Mouse (Mus musculus): ENCODE data around the gene Ifna2. TPM values are rescaled to one million over a fixed set of nuclear protein-coding genes. Genes with fewer than 3 reads are reported as not detected.

Ifna2 gene
- not detected in 2 replicates for total RNA-seq (2021)
- long read RNA-seq, result 0 reads

DNA sequence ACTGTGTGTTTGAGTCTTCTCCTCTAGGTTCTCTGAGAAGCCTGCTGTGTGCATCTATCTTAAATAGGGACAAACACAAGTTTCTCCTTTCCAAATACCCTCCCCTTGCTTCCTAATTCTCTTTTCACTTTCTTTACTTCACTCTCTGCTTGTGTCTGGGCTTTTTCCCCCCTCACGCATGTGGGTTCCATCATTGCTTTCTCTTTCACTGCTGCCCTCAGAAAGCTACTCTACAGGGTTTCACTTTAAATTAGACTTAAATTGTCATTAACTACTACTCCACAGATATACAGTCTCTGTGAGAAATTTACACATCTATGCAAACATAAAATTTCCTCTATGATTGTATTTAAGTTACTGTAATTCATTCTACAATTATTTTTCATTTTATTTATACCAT, at the start of gene Ifna2:
Ifna2 (minus strand) TSS at position 101 of the 400 bp plus-strand sequence.
- no peak for DNase-seq

DNA sequence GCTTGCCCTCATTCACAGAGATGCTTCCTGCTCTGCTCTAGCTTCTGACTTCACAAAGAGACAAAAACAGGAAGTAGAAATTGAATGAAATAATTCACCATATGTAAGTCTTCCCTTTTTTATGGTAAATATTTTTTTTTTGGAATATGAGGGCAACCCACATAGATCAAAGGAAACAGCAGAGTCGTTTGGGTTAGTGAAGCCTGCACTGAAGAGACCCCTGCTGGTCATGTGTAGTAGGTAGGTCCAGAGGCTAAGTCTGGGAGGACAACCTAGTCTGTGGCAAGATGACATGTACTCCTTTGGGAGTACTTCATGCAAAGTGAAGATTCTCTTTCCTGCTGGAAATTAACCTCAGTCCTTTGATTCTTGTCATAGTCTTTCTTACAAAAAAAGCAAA, 43.6 kb upstream of the Ifna2 start:
- peak; percentile 28 for DNase-seq

DNA sequence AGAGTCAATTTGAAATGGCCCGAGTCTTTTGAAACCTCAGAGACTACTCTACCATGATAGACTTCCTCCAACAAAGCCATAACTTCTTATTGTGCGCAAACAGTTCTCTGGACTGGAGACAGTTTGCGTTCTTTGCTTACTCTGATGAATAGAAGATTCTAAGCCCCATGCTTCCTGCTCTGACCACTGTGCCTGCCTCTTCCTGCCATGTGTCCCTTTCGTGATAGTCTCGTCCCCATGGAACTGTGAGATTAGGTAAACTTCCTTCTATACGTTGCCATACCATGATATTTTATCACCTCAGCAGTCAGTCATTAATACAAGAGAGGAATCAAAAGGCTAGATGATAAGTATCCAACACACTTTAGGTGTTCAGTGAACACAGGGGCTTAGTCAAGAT, 43.0 kb upstream of the Ifna2 start:
- no peak for DNase-seq

DNA sequence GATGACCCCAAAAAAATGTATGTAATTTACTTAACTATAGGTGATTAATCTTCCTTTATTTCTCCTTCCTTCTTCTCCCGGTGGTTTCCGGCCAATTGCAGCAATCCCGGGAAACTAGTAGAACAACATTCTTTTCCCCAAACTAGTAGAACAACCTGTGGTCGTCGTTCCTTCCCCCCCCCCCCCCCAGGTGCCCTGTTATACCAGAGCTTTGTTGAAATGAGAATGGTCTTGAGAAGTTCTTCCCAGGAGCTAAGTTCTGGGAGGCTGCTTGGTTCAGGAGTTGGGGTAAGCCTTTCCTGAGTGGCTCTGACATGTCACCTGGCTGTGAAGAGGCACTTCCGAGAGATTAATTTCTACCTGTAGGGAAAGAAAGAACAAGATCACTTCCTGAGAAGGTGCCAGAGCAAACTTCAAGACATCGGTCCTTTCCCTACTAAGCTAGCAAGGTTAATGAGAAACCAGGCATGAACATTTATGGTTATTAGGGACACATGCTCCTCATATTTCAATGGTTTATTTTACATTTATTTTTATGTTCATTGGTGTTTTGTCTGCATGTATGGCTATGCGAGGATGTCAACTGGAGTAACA, 39.9 kb upstream of the Ifna2 start:
- DNase-seq, result no peak

DNA sequence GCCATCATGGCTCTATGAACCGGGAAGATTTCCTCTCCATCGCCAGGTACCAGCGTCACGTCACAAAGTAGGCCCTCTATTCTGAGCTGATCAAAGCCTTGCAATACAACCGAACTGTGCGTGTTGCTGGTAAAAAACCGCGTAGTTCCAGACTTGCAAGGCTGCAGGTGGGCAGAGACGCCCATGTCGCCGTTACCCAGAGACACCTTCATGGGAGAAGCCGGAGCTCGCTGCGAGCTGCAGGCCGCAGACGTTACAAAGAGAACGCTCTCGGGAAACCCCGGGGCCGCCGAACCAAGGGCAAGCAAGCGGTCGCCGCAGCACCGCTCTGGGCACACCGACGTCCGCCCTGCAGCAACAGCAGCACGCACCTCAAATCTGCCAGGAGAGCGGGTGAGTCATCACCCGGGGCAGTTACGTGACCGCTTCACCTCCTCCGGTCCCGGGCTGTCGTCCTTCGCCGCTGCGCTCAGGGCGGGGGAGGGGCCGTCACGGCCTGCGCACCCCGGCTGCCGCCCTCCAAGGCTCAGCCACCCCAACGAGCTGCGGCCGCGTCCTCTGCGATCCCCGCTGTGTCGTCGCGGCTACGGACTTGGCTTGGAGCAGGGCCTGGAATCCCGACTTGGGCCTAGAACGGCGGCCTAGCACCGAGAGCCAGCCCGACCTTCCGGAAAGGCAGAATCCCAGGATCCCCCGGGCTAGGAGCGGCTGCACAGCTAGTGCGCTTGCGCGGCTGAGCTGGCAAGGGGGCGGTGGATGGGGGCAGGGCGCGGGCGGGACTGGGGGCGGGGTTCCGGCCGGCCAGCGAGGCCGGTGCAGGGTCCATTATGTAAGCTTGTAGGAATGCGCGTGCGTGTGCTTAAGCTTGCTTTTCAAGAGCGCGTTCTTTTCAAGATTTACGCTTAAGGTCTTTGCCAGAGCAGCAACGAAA, 38.3 kb upstream of the Ifna2 start, which contains the start of the genes Gm26566 and Klhl9:
Gm26566 (plus strand) TSS at position 15 of the 931 bp plus-strand sequence.
Klhl9 (minus strand) TSS at position 675 of the 931 bp plus-strand sequence.
- DNase-seq, result peak; percentile 96

GRCm38 (mm10) chr4:88718715-88719114, 35.0 kb upstream of the Ifna2 start:
- DNase-seq, result no peak

DNA sequence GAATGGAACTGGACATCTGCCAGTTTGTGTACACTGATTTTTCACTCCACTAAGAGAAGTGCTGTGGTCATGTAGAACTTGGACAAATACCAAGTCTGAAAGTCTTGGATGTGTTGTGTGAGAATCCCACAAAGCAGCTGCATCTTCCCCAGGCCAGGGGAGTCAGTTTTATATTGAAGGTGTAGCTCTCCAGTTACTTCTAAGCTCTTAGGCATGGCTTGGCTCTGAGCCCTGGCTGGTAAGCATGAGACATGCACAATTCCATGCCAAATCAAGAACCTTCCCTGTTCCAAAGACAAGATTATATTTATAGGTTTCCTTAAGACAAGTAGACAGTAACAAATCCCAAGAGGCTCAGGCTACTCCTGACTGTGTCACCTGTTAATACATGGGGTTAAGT, 31.3 kb upstream of the Ifna2 start:
- DNase-seq, result peak; percentile 48

DNA sequence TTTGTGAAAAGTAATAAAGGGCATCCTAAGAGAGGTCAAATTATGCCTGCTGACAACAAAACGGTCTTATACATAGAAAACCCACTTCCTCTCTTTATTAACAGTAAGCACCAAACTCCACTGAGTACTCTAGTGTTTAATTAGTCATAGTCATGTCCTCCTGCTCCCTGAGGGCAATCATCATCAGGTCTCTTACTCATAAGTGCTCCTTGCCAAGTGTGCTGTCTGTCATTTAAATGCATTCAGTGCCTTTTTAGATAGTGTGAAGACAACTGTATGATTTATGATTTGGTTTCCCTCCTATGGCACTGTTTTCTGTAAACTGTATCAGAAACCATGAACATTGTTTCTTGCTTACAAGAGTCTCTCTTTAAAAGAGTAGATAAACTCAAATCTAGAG, 30.6 kb upstream of the Ifna2 start:
- DNase-seq, result no peak

DNA sequence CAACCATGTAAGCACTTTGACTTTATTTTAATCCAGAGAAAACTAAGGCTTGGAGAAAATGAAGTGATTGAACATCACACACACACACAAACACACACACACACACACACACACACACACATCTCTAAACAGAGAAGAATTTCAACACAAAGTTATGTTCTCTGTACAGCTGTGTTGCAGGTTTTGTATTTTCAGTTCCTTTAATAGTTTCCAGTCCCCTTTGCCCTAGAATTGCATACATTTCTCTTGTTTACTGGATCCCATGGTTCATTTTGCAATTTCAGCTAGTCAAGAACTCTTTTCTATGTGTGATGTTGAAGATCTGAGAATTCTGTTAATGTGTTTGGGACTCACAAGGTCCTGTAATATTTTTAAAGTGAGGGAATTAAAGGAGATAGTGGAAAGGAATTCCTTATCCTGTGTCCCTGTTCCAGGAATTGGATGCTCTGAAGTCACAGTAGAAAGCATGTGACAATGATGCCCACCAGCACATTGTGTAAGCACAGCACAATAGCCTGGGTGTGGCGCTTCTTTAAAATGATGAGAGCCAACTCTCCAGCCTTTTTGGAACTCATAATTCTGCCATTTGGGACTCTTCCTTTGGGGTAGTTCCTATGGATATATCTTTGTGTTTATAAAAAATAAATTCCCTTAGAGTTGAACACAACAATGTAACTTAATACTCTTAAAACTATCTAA, 23.6 kb upstream of the Ifna2 start:
- DNase-seq, result no peak

GRCm38 (mm10) chr4:88705924-88706323, 22.2 kb upstream of the Ifna2 start:
- DNase-seq, result no peak

- DNase-seq, result no peak
Measured at GRCm38 (mm10) chr4:88699301-88699700, 15.6 kb upstream of the Ifna2 start.

- no peak for DNase-seq
Measured at GRCm38 (mm10) chr4:88698781-88699180, 15.1 kb upstream of the Ifna2 start.

GRCm38 (mm10) chr4:88697753-88698152, 14.0 kb upstream of the Ifna2 start:
- DNase-seq, result no peak

GRCm38 (mm10) chr4:88697108-88697507, 13.4 kb upstream of the Ifna2 start:
- no peak for DNase-seq

DNA sequence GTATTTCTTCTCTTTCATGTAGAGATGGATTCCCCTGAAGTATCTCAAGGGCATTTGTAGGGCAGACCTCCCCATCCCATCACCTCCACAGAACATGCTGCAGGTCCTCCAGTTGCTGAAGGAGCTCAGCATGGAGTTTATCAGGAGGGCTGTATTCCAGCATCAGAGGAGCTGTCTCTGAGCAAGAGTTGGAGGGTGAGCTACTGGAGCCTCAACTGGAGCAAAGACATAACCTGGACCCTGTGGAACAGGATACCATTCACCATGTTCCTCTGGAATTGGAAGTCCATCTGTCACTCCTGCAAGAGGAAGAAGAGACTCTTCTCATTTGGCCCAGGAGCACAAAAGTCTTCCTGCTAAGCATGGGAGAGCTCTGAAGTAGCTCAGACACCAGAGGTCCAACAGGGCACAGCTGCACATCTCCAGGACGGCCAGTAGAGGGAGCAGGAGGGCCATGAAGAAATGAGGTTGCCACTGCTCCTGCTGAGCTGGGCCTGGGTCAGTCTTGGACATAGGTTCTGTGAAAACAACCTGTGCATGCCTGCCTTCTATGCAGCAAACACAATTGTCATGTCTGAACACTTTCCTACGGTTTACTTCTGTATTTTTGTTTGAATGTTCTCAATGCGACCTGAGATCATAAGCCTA, 12.6 kb upstream of the Ifna2 start:
- DNase-seq, result peak; percentile 72

GRCm38 (mm10) chr4:88693392-88693791, 9.7 kb upstream of the Ifna2 start:
- DNase-seq, result no peak

GRCm38 (mm10) chr4:88692537-88692936, 8.8 kb upstream of the Ifna2 start:
- DNase-seq, result no peak

- DNase-seq, result no peak
Measured at GRCm38 (mm10) chr4:88691259-88691658, 7.5 kb upstream of the Ifna2 start, which contains the start of gene Ifnab. TSS of gene Ifnab (minus strand) at chr4:88691359.

DNA sequence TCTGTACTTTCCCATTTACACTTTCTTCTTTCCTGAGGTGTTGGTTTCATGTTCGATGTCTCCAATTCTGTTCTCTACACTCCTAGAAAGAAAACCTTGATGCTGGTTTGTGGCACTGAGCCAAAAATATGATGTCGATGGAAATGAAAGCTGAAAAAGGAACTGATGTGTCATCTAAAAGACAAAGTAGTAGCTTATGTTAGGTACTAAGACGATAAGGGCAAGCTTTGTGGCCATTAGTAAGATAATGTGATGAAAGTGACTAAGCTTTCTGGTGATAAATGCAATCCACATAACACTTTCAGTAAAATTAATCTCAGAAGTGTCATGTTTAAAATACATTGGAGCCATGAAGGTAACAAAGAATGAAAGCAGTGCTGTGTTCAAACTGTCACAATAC, 2.4 kb downstream of the Ifna2 start:
- DNase-seq, result no peak

GRCm38 (mm10) chr4:88680362-88680761, 3.4 kb downstream of the Ifna2 start:
- DNase-seq, result no peak

- DNase-seq, result no peak
Measured at GRCm38 (mm10) chr4:88676824-88677223, 6.9 kb downstream of the Ifna2 start, which contains the start of gene Ifna16. TSS of gene Ifna16 (minus strand) at chr4:88676924.

DNA sequence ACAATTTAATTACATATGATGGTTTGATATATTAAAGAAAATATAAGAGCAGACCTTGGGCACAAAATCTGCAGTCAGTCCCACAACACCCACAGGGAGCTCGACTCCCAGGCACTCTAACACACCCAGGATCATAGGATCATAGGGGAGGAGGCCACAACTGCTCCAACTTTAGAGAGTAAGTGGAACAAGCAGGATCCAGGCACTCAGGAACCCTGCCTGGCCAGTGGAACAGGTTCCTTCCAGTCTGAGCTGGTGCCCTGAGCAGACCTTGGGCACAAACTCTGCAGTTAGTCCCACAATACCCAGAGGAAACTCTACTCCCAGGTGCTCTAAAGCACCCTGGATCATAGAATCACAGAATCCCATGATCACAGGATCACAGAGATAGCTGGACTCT, 28.3 kb downstream of the Ifna2 start:
- no peak for DNase-seq
